Mouse (Mus musculus): ENCODE measurements around the gene C1qa.

Gene C1qa

DNA sequence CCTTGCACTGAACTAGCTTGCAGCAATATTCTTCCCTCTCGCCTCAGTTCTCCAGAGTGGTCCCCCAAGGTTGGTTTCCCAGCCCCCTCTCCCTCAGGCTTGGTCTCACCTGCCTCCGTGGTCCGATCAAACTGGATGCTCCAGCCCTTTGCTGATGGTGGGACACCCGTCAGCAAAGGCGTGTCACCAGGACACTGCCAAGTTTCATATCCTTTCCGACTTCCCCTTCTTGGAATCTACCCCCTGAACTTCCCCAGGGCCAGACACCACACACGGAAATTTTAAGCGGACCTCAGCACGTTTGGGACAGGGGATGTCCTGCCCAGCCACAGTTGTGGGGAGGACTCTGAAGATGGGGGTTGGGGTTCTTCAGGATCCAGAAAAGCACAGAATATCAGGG is at the start of gene C1qa:
TSS of gene C1qa (minus strand) at position 167 of the 400 bp plus-strand sequence.
- DNase-seq = no peak

DNA sequence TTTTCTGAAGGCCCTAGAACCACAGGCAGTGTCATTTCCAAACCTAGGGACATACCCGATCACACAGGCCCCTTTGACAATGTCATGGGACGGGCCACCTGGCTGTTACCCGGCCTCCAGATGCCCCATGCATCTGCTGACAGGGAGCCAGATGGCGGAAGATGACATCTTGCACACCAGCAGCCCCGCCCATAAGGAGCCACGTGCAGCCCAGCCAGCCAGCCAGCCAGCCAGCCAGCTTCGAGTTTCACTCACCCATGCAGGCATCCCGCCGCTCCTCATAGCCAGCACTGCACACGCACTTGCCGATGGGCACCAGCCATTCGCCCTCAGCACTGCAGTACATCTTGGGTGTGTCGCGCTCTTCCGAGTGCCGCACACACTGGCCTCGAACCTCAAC is 46.8 kb upstream of the C1qa start:
- no peak for DNase-seq

DNA sequence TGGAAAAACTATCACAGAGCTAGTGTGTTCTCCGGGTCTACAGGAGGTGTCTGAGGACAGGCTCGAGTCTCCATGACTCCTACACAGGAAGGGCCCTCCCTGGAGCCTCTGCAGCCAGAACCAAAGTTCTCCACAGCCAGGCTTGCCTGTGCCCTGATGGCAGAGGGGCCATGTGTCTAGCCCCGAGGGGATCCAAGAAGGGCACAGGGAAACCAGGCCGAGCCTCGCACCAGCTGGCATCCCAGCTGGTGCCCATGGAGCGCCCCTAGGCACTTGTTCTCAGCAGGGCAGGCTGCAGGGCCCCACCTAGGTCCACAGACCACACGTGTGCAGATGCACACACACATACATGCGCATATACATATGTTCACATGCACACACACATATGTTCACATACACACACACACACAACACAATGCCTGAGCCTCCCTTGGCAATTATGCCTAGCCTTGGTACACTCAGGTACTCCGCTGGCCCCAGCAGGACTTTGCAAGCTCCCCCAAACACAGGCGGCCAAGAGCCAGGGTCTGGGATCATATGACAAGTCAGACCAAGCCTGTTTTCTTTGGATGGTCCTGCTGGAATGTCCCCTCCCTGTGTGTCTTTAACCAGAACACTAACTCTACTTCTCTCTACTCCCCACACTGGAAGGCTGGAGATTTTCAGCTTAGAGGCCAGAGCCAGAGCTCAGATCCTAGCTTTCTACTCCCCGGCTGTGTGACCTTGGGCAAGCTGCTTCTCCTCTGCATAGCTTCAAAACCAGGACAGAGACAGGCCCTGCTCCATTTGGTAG is 46.2 kb upstream of the C1qa start:
- no peak for DNase-seq

DNA sequence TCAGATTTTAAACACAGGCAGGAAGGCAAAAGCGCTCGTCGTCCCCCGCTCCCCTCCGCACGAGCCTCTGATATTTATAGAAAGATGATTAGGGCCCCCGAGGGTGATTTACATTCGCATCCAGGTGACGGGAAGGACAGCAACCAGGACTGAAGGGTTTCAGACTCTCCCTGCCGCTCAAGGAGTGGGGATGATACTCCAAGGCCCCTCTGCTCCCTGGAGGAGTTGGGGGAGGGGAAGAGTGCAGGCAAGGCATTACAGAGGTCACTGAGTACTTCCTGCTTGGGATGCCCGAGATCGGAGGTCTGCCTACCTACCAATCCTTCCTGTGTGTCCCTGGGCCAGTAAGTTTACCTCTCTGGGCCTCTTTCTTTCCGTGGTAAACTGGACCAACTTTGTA is 44.6 kb upstream of the C1qa start:
- no peak for DNase-seq

DNA sequence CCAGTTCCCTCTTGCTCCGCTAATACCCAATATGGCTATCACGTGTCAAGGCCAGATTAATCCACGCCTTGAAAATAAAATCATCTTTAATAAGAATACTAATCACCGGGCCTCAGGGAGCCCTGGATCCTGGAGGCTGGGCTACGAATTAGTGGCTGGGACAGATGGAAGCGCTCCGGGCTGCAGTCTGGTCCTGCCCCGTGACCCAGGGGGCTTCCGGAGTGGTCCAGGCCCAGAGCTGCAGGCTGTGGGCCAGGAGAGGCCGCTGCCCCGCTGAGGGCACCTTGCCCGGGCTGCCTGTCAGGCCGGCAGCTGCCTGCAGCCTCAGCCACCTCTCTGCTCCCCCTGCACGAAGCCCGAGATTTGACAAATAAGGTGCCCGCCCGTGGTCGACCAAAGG is 44.2 kb upstream of the C1qa start:
- DNase-seq = peak in 1 of 2 experiments; percentile 6

DNA sequence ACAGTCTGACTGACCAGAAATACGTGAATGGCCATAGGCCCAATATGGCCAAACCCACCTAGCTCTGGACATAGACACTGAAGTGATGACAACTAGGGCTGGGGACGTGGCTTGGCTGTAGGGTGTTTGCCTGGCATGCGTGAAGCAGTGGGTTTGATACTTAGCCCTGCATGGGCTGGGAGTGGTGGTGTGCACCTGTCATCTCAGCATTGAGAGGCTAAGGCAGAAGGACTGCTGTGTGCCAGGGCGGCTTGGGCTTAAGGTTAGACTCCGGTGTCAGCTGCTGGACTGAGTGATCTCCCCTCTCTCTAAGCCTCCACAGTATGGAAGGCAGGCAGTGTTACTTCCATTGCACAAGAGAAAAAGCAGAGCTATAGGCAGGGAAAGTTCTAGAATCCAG is 39.3 kb upstream of the C1qa start:
- DNase-seq = no peak

DNA sequence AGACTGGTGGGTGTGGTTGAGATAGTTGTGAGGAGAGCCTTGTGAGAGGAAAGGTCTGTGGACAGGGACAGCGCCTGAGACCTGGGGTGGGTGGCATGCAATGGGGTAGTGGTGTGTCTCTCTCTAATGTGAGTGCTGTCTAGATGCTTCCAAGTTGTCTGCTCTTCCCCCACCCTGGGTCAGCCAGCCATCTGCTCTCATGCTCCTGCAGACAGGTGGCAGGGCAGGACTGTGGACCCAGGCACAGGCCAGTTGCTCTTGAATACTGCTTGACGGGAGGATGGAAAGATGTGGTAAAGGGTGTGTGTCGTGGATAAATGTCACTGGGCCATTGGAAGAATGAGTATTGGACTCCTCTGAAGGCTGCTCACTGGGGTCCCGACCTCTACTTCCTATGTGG is 38.7 kb upstream of the C1qa start:
- no peak for DNase-seq

DNA sequence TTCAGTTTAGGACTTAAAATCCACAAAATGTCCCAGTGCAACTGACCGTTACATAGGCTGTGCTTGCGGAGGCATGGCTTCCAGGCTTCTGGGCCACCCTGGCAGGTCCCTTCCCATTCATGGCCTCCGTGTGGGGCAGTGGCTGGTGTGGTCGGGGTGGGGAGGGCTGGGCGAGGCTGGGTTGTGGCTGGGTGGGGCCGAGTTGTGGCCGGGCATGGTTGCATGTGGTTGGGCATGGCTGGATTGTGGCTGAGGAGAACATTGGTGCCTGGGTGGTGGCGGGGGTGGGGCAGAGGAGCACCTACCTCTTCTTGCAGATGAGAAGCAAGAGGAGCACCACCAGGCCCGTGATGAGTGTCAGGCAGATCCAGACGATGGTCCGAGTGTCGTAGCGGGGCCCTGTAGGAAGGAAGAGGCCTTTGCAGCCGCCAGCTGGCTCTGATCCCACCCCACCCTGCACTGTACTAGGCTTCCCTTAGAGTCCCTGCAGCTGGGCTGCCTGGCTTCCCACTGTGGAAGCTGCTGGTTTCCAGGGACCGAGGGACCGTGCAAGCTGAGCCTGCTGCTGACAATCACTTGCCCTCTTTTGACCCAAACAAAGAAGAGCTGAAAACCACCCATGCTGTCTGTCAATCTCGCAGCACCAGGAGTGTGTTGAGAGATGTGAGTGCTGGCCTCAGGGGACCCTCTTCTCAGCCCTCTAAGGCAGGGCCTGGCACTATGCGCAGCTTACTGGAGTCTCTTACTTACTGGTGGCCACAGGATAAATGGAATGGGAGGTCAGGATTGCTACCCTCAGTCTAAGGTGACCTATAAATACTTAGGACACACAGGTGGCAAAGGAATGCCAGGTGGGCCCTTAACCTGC is 36.4 kb upstream of the C1qa start:
- DNase-seq = no peak

DNA sequence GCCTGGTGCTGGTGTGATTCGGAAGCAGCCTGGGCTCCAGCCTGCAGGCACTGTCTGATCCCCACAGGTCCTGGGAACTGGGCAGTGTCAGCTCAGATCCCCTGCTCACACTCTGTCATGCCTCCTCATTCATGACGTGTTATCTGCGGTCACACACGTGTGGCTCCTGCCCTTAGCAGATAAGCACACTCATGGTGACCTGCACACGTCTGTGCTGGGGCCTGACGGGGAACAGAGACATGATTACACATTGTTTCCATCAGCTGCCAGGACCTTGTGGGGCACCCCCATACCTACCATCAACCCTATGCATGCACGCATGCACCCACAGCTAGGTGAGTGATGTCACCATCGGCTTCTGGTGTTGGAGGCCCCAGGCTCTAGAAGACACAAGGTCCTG is 31.9 kb upstream of the C1qa start:
- DNase-seq = no peak

DNA sequence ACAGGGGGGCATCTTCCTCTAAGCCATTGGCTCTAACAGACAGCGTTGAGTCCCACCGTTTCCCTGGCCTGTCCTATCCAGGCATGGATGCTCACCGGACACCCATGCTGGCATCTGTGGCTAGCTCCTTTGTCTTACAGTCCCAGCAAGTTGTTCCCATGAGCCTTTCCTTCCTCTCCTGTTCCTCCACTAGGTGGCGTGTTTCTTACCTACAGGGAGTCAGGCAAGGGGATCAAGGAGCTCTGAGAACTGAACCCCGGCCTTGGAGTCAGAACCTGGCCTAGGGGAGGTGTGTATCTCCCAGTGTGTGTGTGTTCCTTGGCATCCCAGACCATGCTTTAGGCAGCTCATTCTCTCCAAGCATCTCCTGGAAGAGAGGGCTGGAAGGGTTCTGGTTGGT is 30.3 kb upstream of the C1qa start:
- no peak for DNase-seq

DNA sequence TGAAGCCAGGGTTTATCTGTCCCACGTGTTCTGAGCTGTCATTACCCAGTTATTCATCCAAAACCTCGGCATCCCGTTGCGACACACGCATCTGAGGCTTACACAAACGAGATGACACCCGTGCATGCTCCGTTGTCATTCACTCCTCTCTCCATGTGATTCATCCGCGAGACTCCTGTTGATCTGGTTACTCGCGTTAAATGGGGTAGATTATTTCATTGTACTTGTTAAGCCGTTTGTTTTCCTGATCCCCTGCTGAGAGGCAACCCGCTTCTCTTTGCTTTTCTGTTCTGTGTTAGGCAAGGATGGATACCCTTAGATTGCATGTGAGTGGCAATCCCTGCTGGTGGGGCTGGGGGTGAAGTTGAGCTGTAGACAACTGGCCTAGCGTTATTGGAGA is 27.2 kb upstream of the C1qa start:
- DNase-seq = no peak

DNA sequence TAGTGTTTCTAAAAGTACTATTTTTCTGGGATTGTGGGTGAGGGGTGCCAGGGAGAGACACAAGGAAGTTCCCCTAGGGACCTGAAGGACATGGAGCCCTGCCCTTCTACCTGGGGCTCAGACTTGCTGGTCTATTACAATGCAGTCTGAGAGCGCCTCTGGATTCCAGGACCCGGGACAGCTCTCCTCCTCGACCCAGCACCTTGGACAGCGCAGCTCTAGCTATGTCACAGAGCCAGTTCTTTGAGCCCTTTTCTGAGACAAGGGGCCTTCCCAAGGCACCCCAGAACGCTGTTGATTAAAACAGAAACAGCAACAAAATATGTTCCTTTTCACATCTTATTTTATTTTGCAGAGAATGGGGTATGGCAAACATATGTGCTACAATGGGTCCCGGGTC is 25.9 kb upstream of the C1qa start:
- peak; percentile 34 to 41 for DNase-seq

DNA sequence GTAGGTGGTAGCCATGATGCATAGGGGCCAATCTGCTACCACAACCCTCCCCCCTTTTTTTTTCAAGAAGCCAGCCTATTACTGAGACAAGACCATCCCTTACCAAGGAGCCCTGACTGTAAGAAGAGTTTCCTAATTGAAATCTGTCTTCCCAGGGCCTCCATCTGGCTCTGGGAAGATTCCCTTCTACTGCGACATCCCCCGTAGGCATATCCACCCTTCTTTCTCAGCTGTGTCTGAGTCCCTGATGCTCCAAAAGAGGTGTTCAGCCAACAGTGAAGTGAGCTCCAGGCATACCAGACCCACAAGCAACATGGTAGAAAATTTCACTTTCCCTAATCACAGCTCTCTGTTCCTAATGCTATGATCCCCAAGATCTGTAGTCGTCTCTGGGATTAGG is 20.9 kb upstream of the C1qa start:
- no peak for DNase-seq

DNA sequence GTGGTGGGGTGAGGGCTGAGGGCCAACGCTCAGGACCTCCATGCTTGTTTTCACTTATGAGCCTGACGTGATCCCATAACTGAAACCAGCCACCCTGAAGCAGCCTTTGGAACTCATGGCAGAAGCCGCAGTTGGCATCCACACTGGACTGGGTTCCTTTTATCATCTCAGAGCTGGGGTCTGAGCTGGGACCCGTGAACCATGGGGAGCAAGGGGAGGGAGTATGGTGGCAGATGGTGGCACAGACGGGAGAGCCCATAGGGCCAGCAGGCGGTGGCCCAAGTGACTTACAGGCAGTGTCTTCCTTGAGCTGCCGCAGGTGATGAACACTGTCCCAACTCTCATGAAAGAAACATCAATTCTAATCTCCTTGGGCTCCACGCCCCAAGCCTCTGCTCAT is 20.2 kb upstream of the C1qa start:
- no peak for DNase-seq

DNA sequence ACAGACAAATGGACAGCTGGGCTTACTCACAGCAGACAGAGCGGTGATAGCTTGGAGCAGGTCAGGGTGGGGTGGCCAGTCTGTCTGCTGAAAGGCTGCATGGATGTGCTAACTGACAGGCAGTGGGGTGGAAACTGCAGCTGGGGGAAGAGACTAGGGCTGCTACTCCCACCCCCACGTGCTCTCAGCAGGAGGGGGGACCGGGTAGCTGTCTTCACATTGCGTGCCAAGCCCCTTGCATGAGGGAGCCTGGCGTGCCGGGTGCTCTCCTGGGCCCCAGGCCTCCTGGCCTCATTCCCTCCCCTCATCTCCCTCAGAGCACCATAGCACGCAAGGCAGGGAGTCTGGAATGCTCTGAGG is 18.5 kb upstream of the C1qa start:
- no peak for DNase-seq

DNA sequence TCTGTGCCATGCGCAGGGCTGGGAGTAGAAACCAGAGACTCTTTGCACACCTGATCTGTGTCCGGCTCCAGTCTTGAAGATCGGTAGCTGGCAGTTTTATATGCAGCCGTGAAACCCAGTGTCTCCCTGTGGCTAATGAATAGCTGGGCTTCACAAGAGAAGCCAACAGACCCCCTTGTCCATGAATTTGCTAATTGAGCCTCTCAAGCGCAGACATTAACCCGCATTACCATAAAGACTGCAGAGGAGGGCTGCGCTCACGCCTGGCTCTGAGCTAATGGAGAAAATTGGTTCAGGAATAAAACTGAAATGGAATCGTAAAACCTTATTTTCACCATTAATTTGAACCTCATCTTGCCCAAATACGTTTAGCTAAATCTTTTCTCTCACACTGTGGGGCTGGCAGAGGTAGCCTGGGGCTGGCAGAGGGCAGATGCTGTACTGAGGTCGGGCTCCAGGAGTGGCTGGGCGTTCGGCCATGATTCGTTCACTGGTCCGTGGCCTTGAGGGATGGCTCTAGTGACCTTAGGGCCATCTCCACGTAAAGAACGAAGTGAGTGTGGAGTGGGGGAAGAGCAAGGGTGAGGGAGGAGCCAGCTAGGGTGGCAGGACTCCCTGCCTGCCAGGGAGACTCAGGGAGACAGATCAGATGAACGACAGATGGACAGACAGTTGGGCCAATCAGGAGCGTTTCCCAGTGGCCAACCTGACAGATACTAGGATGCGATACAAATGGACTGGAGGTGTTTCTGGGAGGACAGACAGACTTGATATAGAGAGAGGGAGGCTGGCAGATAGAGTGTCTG is 18.0 kb upstream of the C1qa start:
- DNase-seq = no peak

DNA sequence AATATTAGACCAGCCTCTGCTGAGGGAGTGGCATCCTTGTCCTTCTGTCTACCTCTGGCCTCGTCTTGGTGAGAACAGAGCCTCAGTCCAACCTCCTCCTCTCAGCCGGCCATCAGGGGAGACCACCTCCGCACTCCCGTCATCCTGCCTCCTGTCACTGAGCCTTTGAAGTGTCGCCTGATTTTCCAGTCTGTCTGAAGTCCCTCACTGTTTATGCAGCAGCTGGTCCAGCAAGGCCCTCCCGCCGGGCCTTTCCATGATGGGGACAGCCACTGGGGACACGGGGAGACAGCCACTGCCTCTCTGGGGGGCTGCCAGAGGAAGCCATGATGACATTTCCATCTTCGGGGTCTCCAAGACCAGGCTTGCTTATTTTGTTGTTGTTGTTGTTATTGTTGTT is 14.2 kb upstream of the C1qa start:
- DNase-seq = no peak

DNA sequence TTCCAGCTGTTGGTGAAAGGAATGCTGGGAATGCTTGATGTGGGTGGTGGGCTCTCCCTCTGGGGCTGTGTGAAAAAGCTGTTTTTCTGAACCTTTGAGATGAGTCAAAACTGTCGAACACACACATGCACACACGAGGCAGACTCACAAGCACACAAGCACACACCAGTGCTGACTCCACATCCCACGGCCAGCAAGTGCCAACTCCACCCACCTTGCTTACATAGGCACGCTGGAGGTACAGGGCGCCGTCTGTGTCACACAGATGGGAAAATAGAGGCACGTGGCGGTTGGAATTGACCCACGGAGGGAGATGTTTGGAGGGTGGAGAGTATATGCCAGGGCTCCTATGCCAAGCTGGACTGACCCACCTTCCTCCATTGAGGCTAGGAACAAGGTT is 13.2 kb upstream of the C1qa start:
- no peak for DNase-seq

DNA sequence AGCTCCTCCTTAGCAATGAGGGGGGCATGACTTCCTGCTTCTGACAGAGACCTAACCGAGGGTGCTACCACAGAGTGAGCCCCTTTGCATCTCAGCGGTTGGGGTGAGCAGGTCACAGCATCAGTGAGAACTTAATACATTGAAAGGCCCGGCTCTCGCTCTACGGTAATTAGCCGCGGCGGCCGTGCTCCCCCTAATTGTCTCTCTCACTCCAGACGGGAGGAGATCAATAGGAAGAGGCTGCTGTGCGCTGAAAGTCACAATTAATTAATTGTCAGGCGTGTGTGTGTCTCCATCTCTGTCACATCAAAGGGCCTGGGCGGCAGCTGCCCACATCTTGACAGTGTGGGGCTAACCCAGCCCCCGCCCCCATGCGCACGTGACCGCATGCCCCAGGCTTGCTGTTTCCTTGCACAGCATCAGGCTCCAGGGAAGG is 12.6 kb upstream of the C1qa start:
- DNase-seq = no peak

DNA sequence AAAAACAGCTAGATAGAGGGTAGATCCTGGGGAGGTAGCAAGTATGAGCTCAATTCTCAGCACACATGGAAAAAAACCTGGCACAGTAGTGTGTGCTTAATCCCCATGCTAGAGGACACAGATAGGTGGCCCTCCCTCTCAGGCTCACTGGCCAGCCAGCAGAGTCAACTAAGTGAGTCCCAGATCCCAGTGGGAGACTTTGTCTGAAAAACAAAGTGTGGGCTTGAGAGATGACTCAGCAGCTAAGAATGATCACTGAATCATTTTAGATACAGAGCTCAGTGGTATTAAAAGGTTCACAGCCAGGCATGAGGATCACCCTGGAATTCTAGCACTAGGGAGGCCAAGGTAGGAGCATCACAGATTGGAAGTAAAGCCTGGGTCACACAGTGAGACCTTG is 9.2 kb upstream of the C1qa start:
- no peak for DNase-seq

DNA sequence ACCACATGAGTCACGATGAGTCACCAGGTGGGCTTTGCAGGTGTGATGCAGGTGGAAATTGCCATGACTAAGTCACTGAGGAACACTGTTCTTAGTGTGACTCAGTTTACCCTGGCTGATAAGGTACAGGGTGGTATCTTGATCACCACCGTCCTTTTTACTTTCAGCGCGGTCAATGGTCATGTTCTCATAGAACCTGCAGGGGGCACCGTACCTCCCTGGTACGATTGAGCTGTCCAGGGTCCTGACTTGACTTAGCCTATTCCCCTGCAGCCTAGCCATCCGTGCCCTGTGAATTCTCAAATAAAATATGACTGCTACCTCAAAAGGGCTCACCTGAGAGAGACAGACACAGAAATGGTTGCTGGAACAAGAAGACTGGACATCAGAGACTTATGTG is 8.4 kb upstream of the C1qa start:
- peak in 1 of 2 experiments; percentile 18 for DNase-seq

DNA sequence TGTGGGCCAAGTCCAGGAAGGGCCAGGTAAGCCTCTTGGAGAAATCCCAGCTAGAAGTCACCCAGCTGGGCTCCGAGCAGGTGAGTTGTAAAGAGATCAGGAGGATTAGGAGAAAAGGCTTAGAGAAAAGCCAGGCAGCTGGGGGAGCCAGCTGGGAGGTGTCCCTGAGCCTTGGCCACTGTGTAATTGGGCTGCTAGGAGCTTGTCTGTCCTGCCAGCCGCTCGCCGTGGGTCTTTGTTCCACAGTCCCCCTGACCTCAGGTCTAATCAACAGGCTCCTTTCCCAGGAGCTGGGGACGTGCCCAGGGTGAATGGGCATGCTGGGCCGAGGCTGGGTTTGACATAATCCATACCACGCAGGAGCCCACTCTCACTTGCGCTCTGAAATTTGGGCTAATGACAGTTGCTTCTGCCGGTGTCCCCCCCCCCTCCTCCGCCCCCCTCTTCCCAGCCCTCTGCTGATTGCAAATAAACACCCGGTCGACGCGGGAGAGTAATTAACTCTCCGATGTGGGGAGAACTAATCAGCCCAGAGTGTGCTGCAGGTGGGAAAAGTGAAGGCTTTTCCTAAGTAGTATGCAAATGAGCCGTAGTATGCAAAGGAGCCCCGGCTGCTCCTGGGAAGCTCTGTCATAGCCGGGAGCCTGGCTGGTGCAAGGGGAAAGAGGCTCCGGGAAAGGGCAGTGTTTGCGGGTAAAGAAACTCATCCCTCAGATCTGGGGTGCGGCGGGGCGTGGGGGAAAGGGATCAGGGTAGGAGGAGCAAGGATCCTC is 6.3 kb upstream of the C1qa start:
- DNase-seq = no peak

DNA sequence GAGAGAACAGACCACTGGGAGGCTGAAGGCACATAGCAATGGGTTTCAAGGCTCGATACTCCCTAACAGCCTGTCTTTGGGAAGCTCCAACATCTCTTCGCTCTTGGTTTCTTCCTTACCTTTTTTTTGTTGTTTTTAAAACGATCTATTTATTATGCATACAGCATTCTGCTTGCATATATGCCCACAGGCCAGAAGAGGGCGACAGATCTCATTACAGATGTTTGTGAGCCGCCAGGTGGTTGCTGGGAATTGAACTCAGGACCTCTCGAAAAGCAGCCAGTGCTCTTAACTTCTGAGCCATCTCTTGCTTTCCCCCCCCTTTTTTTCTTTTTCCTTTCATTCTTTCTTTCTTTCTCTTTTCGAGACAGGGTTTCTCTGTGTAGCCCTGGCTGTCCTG is 551 bp upstream of the C1qa start:
- DNase-seq = no peak
